Mouse (Mus musculus): Measurements from ENCODE around the gene Ccndbp1.
A peak's percentile ranks its signal among the peaks of the same experiment; 100 is the strongest.
"Not testable (repeated sequence)": the region's sequence is repeated elsewhere in the genome, so short reads cannot be mapped to it uniquely, and the experiment has no call there.

Gene Ccndbp1

DNA sequence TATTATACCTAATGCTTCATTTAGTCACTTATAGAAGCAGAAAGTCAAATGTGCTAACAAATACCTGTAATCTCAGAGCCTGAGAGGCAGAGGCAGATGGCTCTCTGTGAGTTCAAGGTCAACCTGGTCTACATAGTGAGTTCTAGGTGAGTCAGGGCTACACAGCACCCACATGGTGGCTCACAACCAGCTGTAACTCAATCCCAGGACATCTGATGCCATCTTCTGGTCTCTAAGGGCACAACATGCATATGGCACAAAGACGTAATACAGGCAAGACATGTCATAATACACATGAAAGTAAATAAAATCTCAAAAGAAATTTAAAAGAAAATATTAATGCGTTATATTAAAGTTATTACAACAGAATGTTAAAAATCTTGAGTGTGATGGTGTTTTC lies 4.6 kb upstream of the Ccndbp1 start:
- peak; percentile 34 for DNase-seq (ENCODE audit: low read depth)

DNA sequence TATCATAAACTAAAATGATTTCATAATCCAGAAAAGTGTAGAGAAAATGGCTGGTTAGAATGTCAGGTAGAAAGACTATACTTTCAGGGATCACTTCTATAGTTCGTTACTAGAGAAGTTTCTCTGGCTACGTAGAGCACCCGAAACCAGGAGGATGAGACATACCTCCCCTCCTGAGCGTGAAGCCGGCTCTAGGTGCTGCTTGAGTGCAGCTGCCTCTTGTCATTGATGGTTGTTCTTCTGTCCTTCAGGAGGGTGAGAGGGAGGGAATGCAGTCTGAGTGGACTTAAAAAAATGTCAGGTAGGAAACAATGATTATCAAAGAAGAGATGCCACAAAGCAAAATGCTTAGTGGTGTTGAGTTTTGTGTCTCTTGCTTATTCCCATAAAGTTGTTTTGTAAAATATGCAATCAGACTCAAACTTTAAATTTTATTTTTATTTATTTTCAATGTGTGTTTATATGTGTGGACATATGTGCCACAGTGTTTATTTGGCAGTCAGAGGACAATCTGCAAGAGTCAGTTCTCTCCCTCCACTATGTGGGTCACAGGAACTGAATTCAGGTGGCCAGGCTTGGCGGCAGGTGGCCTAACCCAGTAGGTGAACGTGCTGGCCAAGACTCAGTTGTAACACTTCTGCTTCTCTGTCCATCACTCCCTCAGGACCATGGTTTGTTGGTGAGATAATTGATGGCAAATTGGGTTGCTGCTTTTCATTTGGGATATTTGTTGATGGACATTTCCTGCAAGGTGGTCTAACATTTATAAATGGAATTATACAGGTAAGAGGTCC lies 4.0 kb upstream of the Ccndbp1 start:
- no peak for DNase-seq (ENCODE audit: low read depth)

DNA sequence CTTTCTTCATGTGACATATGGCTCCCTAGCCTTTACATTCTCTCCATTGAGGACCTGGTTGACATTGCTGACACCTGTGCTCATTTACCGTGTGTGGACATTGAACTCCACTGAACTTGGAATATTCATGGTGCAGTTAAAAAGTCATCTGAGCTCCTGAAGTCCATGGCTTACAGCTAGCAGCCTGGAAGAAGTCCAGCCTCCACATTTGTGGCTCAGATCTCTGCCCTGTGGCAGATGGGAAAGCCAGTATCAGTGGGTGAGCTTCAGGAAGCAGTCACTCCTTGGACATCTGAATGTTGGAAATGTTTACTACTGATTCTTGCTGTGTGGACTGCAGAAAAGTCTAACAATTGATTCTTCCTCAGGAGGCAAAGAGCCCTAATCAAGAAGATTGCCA lies 1.2 kb upstream of the Ccndbp1 start:
- DNase-seq (ENCODE audit: low read depth), result no peak

DNA sequence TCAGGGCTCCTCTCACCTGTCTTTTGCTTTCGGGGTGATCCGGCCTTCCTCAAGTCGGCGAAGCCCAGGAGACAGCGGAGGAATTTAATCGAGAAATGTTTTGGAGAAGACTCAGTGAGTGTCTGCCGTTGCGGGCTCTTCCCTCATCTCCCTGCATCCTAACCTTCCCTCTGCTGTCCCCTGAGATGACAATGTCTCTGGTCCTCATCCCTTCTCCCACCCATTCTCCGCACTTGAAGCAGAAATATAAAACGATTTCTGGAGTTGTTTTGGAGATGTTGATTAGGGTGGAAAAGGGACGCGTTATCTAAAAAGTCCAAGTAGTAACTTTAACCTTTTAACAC lies 433 bp downstream of the Ccndbp1 start:
- DNase-seq (ENCODE audit: low read depth), result no peak

DNA sequence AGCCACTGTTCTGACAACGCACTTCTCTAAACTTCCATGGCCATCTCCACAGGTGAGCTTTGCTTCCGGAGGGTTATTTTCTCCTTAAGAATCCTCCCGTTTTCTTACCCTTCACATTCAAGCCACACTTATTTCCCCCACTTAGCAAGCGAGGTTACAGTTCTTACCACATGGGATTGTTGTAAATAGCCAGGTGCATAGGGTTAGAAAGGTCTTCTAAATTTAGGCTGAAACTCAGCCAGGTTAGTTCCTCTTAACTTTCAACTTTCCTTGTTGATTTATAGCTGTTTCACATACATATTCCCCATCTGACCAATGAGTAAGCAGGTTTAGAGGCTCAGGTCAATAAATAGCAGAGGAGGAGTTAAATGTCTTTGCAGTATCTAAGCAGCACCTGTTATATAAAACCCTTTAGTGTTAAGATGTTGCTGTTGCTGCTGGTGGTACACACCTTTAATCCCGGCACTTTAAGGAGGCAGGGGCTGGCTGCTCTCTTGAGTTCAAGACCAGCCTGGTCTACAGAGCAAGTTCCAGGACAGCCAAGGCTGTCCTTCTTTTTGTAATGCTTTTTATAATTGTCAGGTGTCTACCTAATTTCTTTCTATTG lies 971 bp downstream of the Ccndbp1 start:
- DNase-seq (ENCODE audit: low read depth), result peak; percentile 31

DNA sequence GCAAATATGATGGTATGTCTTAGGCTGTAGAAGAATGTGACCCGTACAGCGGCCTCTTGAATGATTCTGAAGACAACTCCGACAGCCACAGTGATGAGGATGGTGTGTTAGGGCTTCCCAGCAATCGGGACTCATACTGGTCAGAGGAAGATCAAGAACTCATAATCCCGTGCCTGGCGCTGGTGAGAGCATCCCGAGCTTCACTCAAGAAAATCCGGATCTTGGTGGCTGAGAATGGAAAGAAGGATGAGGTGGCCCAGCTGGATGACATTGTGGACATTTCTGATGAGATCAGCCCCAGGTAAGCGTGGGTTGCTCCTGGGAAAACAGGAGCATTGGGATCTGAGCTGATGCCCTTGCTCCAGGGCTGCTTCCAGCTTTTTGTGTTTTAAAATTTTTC lies 4.5 kb downstream of the Ccndbp1 start:
- DNase-seq (ENCODE audit: low read depth), result no peak

DNA sequence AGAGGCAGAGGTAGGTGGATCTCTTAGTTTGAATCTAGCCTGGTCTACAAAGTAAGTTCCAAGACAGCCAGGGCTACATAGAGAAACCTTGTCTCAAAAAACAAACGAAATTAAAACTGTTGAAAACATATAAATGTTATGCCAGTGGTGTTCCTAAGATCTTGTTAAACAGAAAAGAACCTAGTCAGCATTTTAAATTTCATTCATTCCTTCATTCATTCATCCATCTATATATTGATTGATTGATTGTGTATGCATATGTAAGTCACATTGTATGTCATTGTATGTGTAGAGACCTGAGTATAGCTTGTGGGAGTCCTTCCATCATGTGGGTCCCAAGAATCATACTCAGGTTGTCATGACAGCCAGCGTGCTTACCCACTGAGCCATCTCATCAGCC lies 7.3 kb downstream of the Ccndbp1 start:
- no peak for DNase-seq (ENCODE audit: low read depth)

DNA sequence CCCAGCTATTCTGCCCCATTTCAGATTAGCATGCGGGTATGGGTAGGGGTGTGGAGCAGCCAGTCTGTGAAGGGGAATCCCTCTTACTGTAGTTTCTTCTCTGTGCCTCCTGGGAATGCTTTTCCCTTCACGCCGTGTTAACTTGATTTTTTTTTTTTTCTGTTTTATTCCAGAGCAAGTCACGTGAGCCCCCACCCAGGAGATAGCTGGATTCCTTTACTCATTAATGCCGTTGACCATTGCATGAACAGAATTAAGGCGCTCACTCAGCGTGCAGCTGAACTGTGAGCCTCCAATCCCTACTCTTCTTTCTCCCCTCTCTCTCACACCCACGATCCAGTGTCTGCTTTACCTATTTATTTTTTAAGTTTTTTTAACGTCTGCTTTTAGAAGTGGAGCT lies 8.0 kb downstream of the Ccndbp1 start:
- no peak for DNase-seq (ENCODE audit: low read depth)

DNA sequence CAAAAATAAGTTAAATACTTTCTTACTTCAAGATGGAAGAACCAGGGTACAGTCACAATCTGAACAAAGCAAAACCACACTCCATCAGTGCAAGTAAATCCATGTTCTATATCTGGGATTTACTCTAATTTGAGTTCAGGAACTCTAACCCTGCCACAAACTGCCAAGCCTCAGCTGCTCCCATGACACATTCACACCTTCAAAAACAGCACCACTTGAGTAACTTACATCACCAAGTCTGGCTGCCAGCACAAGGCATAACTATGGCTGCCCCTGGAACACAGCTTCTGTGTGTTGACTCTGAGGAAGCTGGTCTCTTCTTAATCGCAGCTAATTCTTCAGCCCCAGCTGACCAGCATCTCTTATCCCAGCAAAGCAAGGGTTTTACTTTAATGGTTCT lies 8.9 kb downstream of the Ccndbp1 start:
- DNase-seq (ENCODE audit: low read depth), result no peak

DNA sequence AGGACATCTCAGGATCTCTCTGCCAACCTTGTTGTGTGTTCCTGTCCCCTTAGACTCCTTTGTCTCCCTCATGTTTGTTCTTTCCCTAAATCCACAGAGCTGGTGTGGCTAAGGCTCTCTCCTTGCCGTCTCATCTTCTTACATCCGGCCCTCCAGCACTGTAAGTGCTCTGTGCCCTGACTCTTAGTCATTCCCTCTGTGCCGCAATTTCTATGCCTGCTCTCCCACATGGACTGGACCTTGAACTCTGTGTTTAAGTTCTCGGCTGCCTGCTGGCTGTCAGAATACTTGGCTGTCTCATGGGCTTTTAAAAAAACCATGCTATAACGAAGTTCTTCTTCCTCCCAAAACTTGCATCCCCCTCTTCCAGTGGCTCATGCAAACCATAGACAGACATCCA lies 14.7 kb downstream of the Ccndbp1 start:
- DNase-seq (ENCODE audit: low read depth), result no peak

DNA sequence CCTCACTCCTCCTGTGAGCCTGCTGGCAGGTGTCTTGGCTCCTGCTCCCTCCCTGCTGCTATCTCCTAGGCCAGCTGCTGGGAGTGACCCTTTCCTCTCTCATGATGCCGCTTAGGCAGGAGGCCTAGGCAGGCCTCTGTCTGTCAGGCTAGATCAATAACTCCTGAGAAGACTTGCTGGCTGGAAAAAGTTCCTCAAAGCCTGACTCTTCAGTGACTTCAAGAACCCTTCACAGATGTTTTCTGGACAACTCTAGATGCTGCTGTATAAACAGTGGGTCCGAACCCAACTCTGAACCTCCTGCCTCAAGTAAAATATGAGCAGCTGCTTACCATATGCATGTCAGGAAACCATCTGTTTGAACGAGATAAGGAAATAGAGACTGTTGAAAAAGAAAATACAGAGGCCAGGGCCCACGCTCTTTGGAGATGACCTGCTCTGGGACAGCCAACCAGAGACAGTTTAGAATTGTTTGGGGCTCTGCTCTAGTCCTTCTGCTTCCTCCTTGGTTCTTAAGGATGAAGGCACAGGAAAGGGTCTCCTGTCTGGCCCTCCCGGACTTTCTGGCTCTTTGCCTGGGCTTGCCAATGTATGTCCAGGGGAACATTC lies 28.6 kb downstream of the Ccndbp1 start, which contains the start of gene Epb42:
Epb42 (minus strand) TSS at position 340 of the 609 bp plus-strand sequence.
- no peak for DNase-seq (ENCODE audit: low read depth)

DNA sequence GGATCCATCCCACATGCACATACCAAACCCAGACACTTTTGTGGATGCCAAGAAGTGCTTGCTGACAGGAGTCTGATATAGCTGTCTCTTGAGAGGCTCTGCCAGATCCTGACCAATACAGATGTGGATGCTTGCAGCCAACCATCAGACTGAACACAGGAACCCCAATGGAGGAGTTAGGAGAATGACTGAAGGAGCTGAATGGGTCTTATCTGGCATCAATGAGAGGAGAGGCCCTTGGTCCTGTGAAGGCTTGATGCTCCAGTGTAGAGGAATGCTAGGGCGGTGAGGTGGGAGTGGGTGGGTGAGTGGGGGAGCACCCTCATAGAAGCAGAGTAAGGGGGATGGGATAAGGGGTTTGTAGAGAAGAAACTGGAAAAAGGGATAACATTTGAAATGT lies 30.6 kb downstream of the Ccndbp1 start:
- not testable (repeated sequence) for DNase-seq (ENCODE audit: low read depth)

DNA sequence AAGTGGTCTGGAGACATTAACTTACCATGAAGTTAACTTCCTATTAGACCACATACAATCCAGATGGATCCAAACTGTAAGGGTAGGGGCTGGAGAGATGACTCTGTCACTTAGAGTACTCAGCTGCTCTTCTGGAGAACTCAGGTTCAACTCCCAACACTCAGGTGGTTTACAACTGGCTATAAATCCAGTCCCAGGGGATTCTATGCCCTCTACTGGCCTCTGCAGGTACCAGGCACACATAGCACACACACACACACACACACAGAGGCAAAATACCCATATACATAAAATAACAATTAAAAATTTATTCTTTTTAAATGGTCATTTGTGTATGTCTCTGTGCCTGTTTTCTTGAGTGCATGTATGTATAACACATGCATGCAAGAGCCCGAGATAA lies 31.2 kb downstream of the Ccndbp1 start:
- DNase-seq (ENCODE audit: low read depth), result no peak

DNA sequence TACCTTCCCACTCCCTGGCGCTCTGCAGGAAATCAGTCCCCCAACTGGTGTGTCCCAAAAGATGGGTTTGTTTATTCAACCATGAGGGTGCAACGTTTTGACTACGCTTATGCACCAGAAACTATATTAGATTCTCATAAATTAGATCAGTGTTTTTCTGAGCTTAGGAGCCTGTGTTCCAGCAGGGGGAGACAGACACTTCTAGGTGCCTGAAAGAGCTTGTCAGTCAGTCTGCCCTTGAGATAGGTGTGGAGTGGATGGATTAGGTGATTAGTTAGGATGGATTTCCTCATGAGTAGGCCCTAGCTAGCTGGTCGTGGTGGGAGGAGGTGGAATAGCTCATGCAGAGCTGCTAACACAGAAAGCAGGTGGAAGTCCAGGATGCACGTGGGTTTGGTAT lies 32.9 kb downstream of the Ccndbp1 start:
- peak; percentile 31 for DNase-seq (ENCODE audit: low read depth)

DNA sequence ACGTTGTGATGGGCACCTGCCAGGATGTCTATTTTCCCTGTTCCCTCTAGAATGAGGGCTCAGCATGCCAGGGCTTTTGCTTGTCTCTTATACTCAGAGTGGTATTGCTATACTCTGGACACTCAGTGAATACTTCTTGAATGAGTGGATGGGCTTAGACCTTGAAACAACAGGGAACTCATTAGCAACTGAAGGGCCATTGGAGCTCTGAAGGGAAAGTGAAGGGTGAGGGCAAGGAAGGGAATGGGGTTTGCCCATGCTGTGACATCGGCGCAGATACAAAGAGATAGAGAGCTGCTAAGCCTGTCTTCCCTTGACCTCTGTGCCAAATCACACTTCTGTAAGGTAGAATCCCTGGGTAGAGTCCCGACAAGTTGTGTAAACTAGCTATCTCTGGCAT lies 37.5 kb downstream of the Ccndbp1 start:
- no peak for DNase-seq (ENCODE audit: low read depth)

DNA sequence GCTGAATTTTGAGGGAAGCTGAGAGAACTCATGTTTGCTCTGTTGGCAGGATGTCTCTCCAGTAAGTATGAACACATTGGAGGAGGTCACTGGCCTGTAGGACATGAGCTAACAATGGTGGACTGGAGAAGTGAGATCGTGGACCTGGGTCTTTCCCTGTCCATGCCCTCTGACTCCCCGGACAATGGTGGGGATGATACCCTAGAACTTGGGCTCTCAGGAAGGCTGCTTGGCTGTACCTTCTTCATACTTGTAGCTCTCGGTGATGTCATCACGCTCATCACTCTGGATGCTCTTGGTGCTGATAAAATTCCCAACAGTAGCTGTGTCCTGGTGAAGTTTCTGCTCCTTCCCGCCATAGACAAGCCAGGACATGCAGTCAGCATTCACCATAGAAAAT lies 44.0 kb downstream of the Ccndbp1 start:
- DNase-seq (ENCODE audit: low read depth), result no peak

DNA sequence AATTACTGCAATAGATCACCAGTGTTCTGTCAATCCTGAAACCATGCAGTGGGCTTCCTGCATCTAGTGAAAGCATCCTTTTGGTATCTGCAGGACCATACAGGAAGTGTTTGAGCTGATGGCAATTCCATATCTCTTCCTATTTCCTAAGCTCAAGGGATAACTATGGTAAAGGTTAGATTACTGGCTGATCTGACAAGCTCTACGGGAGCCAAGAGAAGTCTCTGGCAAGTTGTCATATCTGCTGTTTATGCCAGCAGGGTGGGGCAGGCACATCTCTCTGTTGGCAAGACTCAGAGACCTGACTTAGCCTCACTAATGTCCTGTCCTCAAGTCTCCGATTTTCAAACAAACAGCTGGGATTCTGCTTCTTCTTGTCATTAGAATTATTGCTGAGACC lies 45.9 kb downstream of the Ccndbp1 start:
- DNase-seq (ENCODE audit: low read depth), result no peak

DNA sequence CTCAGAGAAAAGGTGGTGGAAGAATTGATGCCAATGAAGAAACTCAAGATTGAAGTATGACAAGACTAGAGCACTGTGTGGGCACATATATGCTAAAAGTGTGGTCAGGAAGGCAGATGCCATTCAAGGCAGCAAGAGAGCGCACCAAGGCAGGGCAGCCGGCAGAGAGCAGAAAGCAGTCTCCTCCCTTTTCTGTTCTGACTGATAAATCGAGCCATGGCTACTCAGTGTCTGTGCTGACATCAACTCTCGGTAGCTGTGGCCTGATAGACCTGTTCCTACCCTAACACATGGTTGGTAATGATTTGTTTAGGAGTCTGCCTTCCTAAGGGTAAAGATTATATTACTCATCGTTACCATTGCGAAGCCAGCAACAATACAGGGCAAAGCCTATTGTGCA lies 47.7 kb downstream of the Ccndbp1 start:
- DNase-seq (ENCODE audit: low read depth), result no peak

DNA sequence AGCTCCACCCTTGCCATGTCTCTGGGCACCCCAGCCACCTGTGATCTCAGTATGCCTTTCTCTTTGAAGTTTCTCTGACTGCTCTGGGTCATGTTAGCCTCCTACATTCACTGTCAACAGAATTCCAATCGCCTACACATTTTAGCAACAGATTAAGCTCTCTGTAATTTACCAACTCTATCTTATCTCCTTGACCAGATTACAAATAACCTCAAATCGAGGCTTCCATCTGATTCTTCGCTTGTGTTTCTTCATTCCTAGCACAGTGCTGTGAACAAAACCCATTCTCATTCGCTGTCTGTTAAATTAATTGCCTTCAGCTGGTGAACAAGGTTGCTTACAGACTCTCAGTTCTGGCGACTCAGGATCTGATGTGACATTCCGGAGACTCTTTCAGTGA lies 49.8 kb downstream of the Ccndbp1 start:
- DNase-seq (ENCODE audit: low read depth), result no peak

DNA sequence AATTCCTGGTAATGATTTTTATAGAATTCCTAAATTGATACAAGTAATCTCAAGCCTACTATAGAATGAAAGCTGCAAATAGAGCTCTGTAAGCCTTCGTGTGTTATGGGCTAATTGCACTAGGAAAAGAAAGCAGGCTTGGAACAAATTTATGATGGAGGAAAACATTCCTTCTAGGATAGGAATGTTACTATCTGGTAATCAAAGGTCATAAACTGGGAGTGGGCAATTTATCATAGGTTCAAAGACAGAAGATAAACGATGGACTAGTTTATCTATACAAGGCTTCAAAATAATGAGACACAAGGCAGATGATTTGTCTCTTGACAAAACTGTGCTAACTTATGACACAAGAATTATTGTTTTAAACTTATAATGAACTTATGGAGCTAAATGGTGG lies 53.1 kb downstream of the Ccndbp1 start:
- DNase-seq (ENCODE audit: low read depth), result no peak
